ENCODE assay signal across 17 mouse cellular contexts in genomic region chr3:59278254-59278533, GRCm38 (mm10). TPM values are rescaled to one million over a fixed set of nuclear protein-coding genes. Genes with fewer than 3 reads are reported as not detected.
A peak's percentile ranks its signal among the peaks of the same experiment; 100 is the strongest.
DNase-seq lines count a peak whose midpoint lies in the region; ATAC-seq lines count a peak whose summit lies in the region.
"Had no signal": no experiment of that assay in that cellular context is flagged by ENCODE, and none has a peak within 500 bp of the region (broad histone marks: within the 10 kb centered on the region; RNA-seq: fewer than 3 reads in every experiment).

No protein-coding gene starts in this region.

- no peak overlapping the region for H3K4me2 ChIP-seq in lung, embryonic 15.5 days
- no peak overlapping the region for H3K4me2 ChIP-seq in neural tube, embryonic 11.5 days (ENCODE audit: low read depth)
- no peak overlapping the region for H3K4me2 ChIP-seq in neural tube, embryonic 15.5 days
- H3K4me2 ChIP-seq in midbrain, embryonic 14.5 days (ENCODE audit: low read length), result no peak overlapping the region
- H3K4me2 ChIP-seq: embryonic facial prominence, embryonic 13.5 days; heart, embryonic 13.5 days; hindbrain, embryonic 13.5 days had no signal

- H3K36me3 ChIP-seq in lung, embryonic 15.5 days, result no peaks in the 10 kb centered on the region
- no peaks in the 10 kb centered on the region for H3K36me3 ChIP-seq in neural tube, embryonic 11.5 days (ENCODE audit: control insufficient read depth, insufficient read depth, low read length)
- peaks cover 6% of the 10 kb centered on the region for H3K36me3 ChIP-seq in neural tube, embryonic 15.5 days
- no peaks in the 10 kb centered on the region; the same call in 1 of the 2 replicates for H3K36me3 ChIP-seq in midbrain, embryonic 14.5 days (ENCODE audit: control insufficient read depth, insufficient read depth, low read length)
- H3K36me3 ChIP-seq: embryonic facial prominence, embryonic 13.5 days; G1E had no signal

- H3K4me1 ChIP-seq in lung, embryonic 15.5 days, result no peaks in the 10 kb centered on the region
- 0 out of 2 replicates have a peak, but pooled peaks cover 3% of the 10 kb centered on the region for H3K4me1 ChIP-seq in neural tube, embryonic 11.5 days (ENCODE audit: control insufficient read depth, insufficient read depth, low read length)
- no peaks in the 10 kb centered on the region for H3K4me1 ChIP-seq in neural tube, embryonic 15.5 days
- H3K4me1 ChIP-seq in midbrain, embryonic 14.5 days (ENCODE audit: control insufficient read depth, insufficient read depth, low read length), result no peaks in the 10 kb centered on the region
- H3K4me1 ChIP-seq: heart, embryonic 13.5 days had no signal

- no peak overlapping the region for H3K27ac ChIP-seq in lung, embryonic 15.5 days
- no peak overlapping the region for H3K27ac ChIP-seq in neural tube, embryonic 11.5 days (ENCODE audit: low read depth, low read length)
- H3K27ac ChIP-seq in neural tube, embryonic 15.5 days (replicated peaks), result no peak overlapping the region
- no peak overlapping the region for H3K27ac ChIP-seq in midbrain, embryonic 14.5 days (replicated peaks; ENCODE audit: low read depth, low read length)
- H3K27ac ChIP-seq: embryonic facial prominence, embryonic 13.5 days; gastrocnemius, adult 2 months; heart, embryonic 13.5 days; hindbrain, embryonic 13.5 days had no signal

- H3K27me3 ChIP-seq in lung, embryonic 15.5 days, result no peaks in the 10 kb centered on the region
- H3K27me3 ChIP-seq in neural tube, embryonic 11.5 days (ENCODE audit: control insufficient read depth, insufficient read depth, low read length), result no peaks in the 10 kb centered on the region
- H3K27me3 ChIP-seq in neural tube, embryonic 15.5 days (replicated peaks), result no peaks in the 10 kb centered on the region
- no peaks in the 10 kb centered on the region for H3K27me3 ChIP-seq in midbrain, embryonic 14.5 days (ENCODE audit: control insufficient read depth, insufficient read depth, low read length)
- H3K27me3 ChIP-seq: embryonic facial prominence, embryonic 13.5 days; heart, embryonic 13.5 days; hindbrain, embryonic 13.5 days had no signal

- ATAC-seq in lung, embryonic 15.5 days (ENCODE audit: borderline replicate concordance, extremely low read depth, low FRiP score, low TSS enrichment), result peak; percentile 19; the same call in 1 of the 2 replicates
- ATAC-seq in neural tube, embryonic 11.5 days (ENCODE audit: insufficient read depth, low FRiP score, low TSS enrichment), result 0 out of 2 replicates have a peak, but pooled peaks have one; percentile 35
- no peak for ATAC-seq in neural tube, embryonic 15.5 days (ENCODE audit: low FRiP score)
- peak; percentile 31; the same call in 1 of the 2 replicates for ATAC-seq in midbrain, embryonic 14.5 days (ENCODE audit: low FRiP score, low TSS enrichment)

- WGBS in lung, embryonic 15.5 days, result 68% methylated on average over 3 of the region's 3 CpGs
- 89% methylated on average over 3 of the region's 3 CpGs for WGBS in neural tube, embryonic 11.5 days
- 90% methylated on average over 3 of the region's 3 CpGs for WGBS in neural tube, embryonic 15.5 days
- 90% methylated on average over 3 of the region's 3 CpGs for WGBS in midbrain, embryonic 14.5 days

- no peak for DNase-seq in lung, postnatal 10 days
- DNase-seq in neural tube, embryonic 11.5 days (ENCODE audit: low spot score), result no peak
- DNase-seq in midbrain, embryonic 14.5 days, result no peak
- no peak for DNase-seq in cerebellum, adult 18-20 months
- DNase-seq: cerebellum, adult 11 months; cerebellum, adult 9-11 months; cerebellum, postnatal 36 days; gastrocnemius, adult 2 months; gastrocnemius, postnatal 36 days; heart, adult 11 months; heart, postnatal 36 days had no signal

- no peak overlapping the region for H3K9ac ChIP-seq in lung, embryonic 15.5 days
- no peak overlapping the region for H3K9ac ChIP-seq in neural tube, embryonic 11.5 days (ENCODE audit: low read length)
- no peak overlapping the region for H3K9ac ChIP-seq in neural tube, embryonic 15.5 days (replicated peaks)
- no peak overlapping the region for H3K9ac ChIP-seq in midbrain, embryonic 14.5 days (replicated peaks; ENCODE audit: low read length)
- H3K9ac ChIP-seq: embryonic facial prominence, embryonic 13.5 days; heart, embryonic 13.5 days; hindbrain, embryonic 13.5 days had no signal

- no peaks in the 10 kb centered on the region for H3K9me3 ChIP-seq in lung, embryonic 15.5 days
- no peaks in the 10 kb centered on the region for H3K9me3 ChIP-seq in neural tube, embryonic 11.5 days (ENCODE audit: control insufficient read depth, low read length)
- H3K9me3 ChIP-seq in neural tube, embryonic 15.5 days (replicated peaks), result no peaks in the 10 kb centered on the region
- H3K9me3 ChIP-seq in midbrain, embryonic 14.5 days (ENCODE audit: control insufficient read depth, low read length), result no peaks in the 10 kb centered on the region
- H3K9me3 ChIP-seq: embryonic facial prominence, embryonic 13.5 days; G1E; heart, embryonic 13.5 days; hindbrain, embryonic 13.5 days had no signal

- no peak overlapping the region for H3K4me3 ChIP-seq in lung, embryonic 15.5 days
- no peak overlapping the region for H3K4me3 ChIP-seq in neural tube, embryonic 11.5 days (ENCODE audit: low read depth, low read length)
- no peak overlapping the region for H3K4me3 ChIP-seq in neural tube, embryonic 15.5 days (replicated peaks)
- no peak overlapping the region for H3K4me3 ChIP-seq in midbrain, embryonic 14.5 days (replicated peaks; ENCODE audit: low read depth, low read length)
- H3K4me3 ChIP-seq: embryonic facial prominence, embryonic 13.5 days; gastrocnemius, adult 2 months; heart, embryonic 13.5 days; hindbrain, embryonic 13.5 days had no signal

RNA-seq across cellular contexts. Expression of gene P2ry12, which starts 15.5 kb away (rescaled TPM):
- 2.7 and 2.8 TPM in 2 replicates for polyA plus RNA-seq in lung, embryonic 15.5 days (2015; fragmentation: Nextera tagmentation; extraction: Ambion mirVana)
- polyA plus RNA-seq in neural tube, embryonic 11.5 days (2014; fragmentation: Nextera tagmentation; extraction: Ambion mirVana), result 3.4 and 3.8 TPM in 2 replicates
- polyA plus RNA-seq in neural tube, embryonic 15.5 days (2015; fragmentation: Nextera tagmentation; extraction: Ambion mirVana), result 8.1 and 8.6 TPM in 2 replicates
- 4.5 and 5.6 TPM in 2 replicates for polyA plus RNA-seq in midbrain, embryonic 14.5 days (2014; fragmentation: Nextera tagmentation; extraction: Ambion mirVana)
- polyA plus RNA-seq: G1E had no signal
